Mouse (Mus musculus) heart, embryonic 12.5 days (tissue): ENCODE measurements around the gene Tmc5. TPM values are rescaled to one million over a fixed set of nuclear protein-coding genes. Genes with fewer than 3 reads are reported as not detected.

Experiments used
- ATAC-seq: fragments of 200-750 bp; cut with Nextera tagmentation; 2 replicates; pipeline ENCODE4 v1.8.0; 2017; ENCODE audit warnings: moderate TSS enrichment, moderate library complexity; ENCODE audit not compliant: insufficient number of reproducible peaks, low FRiP score
- H3K27ac ChIP-seq: fragments of 300-500 bp; sonication (generic); 2 replicates; pipeline ENCODE4 v1.5.1; 2016; ENCODE audit warnings: mild to moderate bottlenecking, moderate library complexity; ENCODE audit not compliant: poor library complexity, severe bottlenecking
- H3K27me3 ChIP-seq: fragments of 300-500 bp; sonication (generic); replicated peaks from 2 replicates; pipeline ENCODE4 v1.6.1; 2016; ENCODE audit warnings: mild to moderate bottlenecking, moderate library complexity
- H3K36me3 ChIP-seq: fragments of 300-500 bp; sonication (generic); 2 replicates; pipeline ENCODE4 v1.6.1; 2016; ENCODE audit warnings: mild to moderate bottlenecking, moderate library complexity
- H3K4me1 ChIP-seq: fragments of 300-500 bp; sonication (generic); replicated peaks from 2 replicates; pipeline ENCODE4 v1.6.1; 2016; ENCODE audit warnings: mild to moderate bottlenecking
- H3K4me2 ChIP-seq: fragments of 300-500 bp; sonication (generic); 2 replicates; pipeline ENCODE4 v1.6.1; 2016; ENCODE audit warnings: mild to moderate bottlenecking, moderate library complexity
- H3K4me3 ChIP-seq: fragments of 300-500 bp; sonication (generic); 2 replicates; pipeline ENCODE4 v1.5.1; 2016; ENCODE audit warnings: mild to moderate bottlenecking
- H3K9ac ChIP-seq: fragments of 300-500 bp; sonication (generic); 2 replicates; pipeline ENCODE4 v1.6.1; 2016; ENCODE audit warnings: mild to moderate bottlenecking, moderate library complexity
- H3K9me3 ChIP-seq: fragments of 300-500 bp; sonication (generic); replicated peaks from 2 replicates; pipeline ENCODE4 v1.6.1; 2016; ENCODE audit warnings: mild to moderate bottlenecking, moderate library complexity
- WGBS: fragments of 180-500 bp; shearing (Covaris S2); methylation state at CpG from one replicate; pipeline ENCODE4 v1.1.7; 2016; 5-methylcytosine and 5-hydroxymethylcytosine counted together
- polyA plus RNA-seq: library from polyadenylated mRNA; unstranded; fragments of >200 nt; fragmentation: Nextera tagmentation; extraction: Ambion mirVana; gene quantifications from 2 replicates; pipeline ENCODE4 v1.2.1, GENCODE M21; 2016

Gene Tmc5
- polyA plus RNA-seq, 1 experiment from 2014 or later, result 0.22 TPM

- H3K27ac ChIP-seq, result no peak overlapping the region
- H3K4me1 ChIP-seq, result no peaks in the 10 kb centered on the region
- no peak overlapping the region for H3K4me2 ChIP-seq
- ATAC-seq, result no peak
- no peak overlapping the region for H3K9ac ChIP-seq
- no peaks in the 10 kb centered on the region for H3K36me3 ChIP-seq
- WGBS, result 81% methylated on average over 1 of the region's 1 CpGs
- peaks cover 6% of the 10 kb centered on the region; the same call in 1 of the 2 replicates for H3K9me3 ChIP-seq
- H3K4me3 ChIP-seq, result no peak overlapping the region
- H3K27me3 ChIP-seq, result peaks cover 19% of the 10 kb centered on the region
Observed at GRCm38 (mm10) chr7:118646237-118646636, 49.1 kb downstream of the Tmc5 start.

- no peaks in the 10 kb centered on the region for H3K36me3 ChIP-seq
- H3K27ac ChIP-seq, result no peak overlapping the region
- no peak overlapping the region for H3K4me3 ChIP-seq
- no peaks in the 10 kb centered on the region for H3K9me3 ChIP-seq
- H3K4me1 ChIP-seq, result no peaks in the 10 kb centered on the region
- WGBS, result 74% methylated on average over 7 of the region's 7 CpGs
- H3K4me2 ChIP-seq, result no peak overlapping the region
- no peak for ATAC-seq
- no peak overlapping the region for H3K9ac ChIP-seq
- peaks cover 25% of the 10 kb centered on the region for H3K27me3 ChIP-seq
Observed at GRCm38 (mm10) chr7:118649328-118649727, 52.2 kb downstream of the Tmc5 start.

DNA sequence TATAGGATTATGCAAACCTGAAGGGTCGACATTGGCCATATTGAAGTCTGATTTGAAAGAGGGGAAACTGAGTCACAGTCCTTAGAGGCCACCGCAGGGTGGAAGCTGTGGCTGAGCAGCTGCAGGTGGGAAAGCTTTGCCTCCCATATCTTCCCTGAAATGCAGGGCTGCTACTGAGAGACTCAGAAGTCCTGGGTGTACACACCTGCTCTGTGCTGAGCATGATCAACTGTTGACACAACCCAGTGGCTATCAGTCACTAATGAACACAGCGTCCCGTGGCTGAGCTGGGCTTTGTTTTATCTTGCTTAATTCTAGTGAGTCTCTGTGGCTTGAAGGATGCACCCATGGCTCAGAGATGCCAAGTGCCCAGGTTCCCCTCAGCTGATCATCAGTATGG, 53.0 kb downstream of the Tmc5 start:
- Histone ChIP-seq H3K4me3 (no peak overlapping the region), H3K9ac (no peak overlapping the region), H3K27ac (no peak overlapping the region), H3K27me3 (peaks cover 27% of the 10 kb centered on the region), H3K4me2 (no peak overlapping the region), H3K4me1 (no peaks in the 10 kb centered on the region), H3K9me3 (no peaks in the 10 kb centered on the region), H3K36me3 (no peaks in the 10 kb centered on the region)
- WGBS, result 70% methylated on average over 4 of the region's 4 CpGs
- ATAC-seq, result no peak

DNA sequence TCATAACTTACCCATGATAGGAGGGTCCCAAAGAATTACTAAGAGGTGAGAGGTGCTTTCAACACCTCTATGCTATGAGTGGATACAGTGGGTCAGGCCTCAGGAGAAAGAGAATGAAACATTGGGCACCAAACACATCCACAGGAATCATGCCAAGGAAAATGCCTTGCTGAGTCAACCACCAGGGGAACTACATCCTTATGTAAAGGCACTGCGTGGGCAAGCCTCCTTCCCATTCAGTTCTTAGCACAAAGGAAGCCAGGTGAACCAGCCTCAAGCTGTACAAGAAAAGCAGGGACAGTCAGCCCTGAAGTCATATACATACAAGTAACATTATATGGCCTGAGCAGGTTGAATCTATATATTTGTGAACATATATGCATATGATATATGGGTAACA, 53.8 kb downstream of the Tmc5 start:
- WGBS, result 80% methylated on average over 1 of the region's 1 CpGs
- Histone ChIP-seq H3K36me3 (no peaks in the 10 kb centered on the region), H3K9me3 (no peaks in the 10 kb centered on the region), H3K4me2 (no peak overlapping the region), H3K9ac (no peak overlapping the region), H3K27ac (no peak overlapping the region), H3K4me1 (no peaks in the 10 kb centered on the region), H3K27me3 (peaks cover 27% of the 10 kb centered on the region), H3K4me3 (no peak overlapping the region)
- no peak for ATAC-seq

DNA sequence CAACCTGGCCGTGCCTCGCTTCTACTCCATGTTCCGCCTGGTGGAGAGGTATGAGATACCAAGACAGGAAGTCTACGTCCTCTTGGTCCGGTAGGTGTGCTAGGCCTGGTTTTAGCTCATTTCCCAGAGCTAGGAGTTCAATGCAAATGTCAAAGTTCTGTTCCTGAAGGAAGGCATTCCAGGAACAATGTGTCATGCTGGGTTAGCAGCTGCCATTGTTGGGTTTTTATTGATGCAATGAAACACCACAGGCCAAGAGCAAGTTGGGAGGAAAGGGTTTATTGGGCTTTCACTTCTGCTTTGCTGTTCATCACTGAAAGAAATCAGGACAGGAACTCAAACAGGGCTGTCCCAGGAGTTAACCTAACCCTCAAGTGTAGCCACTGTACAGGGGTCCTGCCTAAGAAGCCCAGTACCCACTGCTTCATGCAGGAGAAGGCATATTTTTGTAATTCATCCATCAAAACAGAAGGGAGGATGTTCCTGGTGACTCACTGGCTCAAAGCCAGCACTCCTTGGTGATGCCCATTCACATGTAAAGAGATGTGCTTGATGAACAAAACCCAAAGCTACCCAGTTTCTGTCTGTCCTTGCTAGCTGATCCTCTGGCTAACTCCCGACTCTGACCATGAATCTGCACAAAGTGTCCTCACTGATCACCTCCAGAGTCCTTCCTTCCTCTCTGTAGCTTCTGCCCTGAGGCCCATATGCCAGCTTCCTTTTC, 55.6 kb downstream of the Tmc5 start:
- peaks cover 24% of the 10 kb centered on the region for H3K27me3 ChIP-seq

GRCm38 (mm10) chr7:118656730-118657129, 59.6 kb downstream of the Tmc5 start:
- 42% methylated on average over 6 of the region's 6 CpGs for WGBS
- H3K9me3 ChIP-seq, result no peaks in the 10 kb centered on the region
- no peaks in the 10 kb centered on the region for H3K4me1 ChIP-seq

More for the DNA sequence above, 55.6 kb downstream of the Tmc5 start:
- no peak overlapping the region for H3K4me3 ChIP-seq
- H3K4me2 ChIP-seq, result no peak overlapping the region
- H3K36me3 ChIP-seq, result no peaks in the 10 kb centered on the region
- H3K9me3 ChIP-seq, result no peaks in the 10 kb centered on the region
- no peak overlapping the region for H3K27ac ChIP-seq
- no peaks in the 10 kb centered on the region for H3K4me1 ChIP-seq
- 85% methylated on average over 6 of the region's 6 CpGs for WGBS
- no peak overlapping the region for H3K9ac ChIP-seq
- no peak for ATAC-seq

DNA sequence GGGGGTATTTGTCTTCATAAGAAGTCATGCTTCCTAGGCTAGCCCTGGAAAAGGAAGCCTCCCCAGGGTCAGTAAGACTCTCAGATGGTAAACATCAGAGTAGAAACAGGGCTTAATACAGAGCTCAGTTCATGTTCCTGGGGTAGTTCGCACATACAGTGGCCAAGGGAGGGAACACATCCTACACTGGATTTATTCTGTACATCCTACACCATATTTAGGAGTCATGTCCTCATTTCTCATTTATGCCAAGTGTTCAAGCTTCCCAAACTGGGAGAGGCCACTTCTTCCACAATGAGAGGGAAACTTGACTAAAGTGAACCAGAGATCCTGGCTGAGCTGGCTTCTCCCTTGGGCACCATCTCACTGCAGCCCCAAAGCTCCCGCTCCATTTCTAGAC, 70.7 kb downstream of the Tmc5 start:
- Histone ChIP-seq H3K36me3 (no peaks in the 10 kb centered on the region), H3K9me3 (peaks cover 7% of the 10 kb centered on the region), H3K4me3 (no peak overlapping the region), H3K9ac (no peak overlapping the region), H3K27ac (no peak overlapping the region), H3K4me1 (no peaks in the 10 kb centered on the region), H3K27me3 (peaks cover 65% of the 10 kb centered on the region), H3K4me2 (no peak overlapping the region)
- ATAC-seq, result no peak
- 84% methylated on average over 2 of the region's 2 CpGs for WGBS

More at GRCm38 (mm10) chr7:118656730-118657129, 59.6 kb downstream of the Tmc5 start:
- H3K27ac ChIP-seq, result no peak overlapping the region
- H3K4me2 ChIP-seq, result no peak overlapping the region
- H3K4me3 ChIP-seq, result no peak overlapping the region
- H3K27me3 ChIP-seq, result peaks cover 34% of the 10 kb centered on the region
- no peak overlapping the region for H3K9ac ChIP-seq
- ATAC-seq, result no peak
- no peaks in the 10 kb centered on the region for H3K36me3 ChIP-seq

- H3K27ac ChIP-seq, result no peak overlapping the region
- ATAC-seq, result no peak
- H3K27me3 ChIP-seq, result peaks cover 86% of the 10 kb centered on the region
- no peaks in the 10 kb centered on the region for H3K4me1 ChIP-seq
- 29% methylated on average over 4 of the region's 4 CpGs for WGBS
- no peak overlapping the region for H3K4me3 ChIP-seq
- H3K36me3 ChIP-seq, result no peaks in the 10 kb centered on the region
- peaks cover 2% of the 10 kb centered on the region for H3K9me3 ChIP-seq
- H3K9ac ChIP-seq, result no peak overlapping the region
- H3K4me2 ChIP-seq, result no peak overlapping the region
Observed at GRCm38 (mm10) chr7:118670142-118670541, 73.0 kb downstream of the Tmc5 start.

- no peak for ATAC-seq
- Histone ChIP-seq H3K27ac (no peak overlapping the region), H3K36me3 (no peaks in the 10 kb centered on the region), H3K9ac (no peak overlapping the region), H3K4me3 (no peak overlapping the region), H3K4me2 (no peak overlapping the region), H3K27me3 (peaks cover 67% of the 10 kb centered on the region), H3K9me3 (peaks cover 6% of the 10 kb centered on the region), H3K4me1 (peaks cover 6% of the 10 kb centered on the region)
- WGBS, result 32% methylated on average over 4 of the region's 4 CpGs
Observed at GRCm38 (mm10) chr7:118676826-118677225, 79.7 kb downstream of the Tmc5 start.

GRCm38 (mm10) chr7:118688199-118688598, 91.1 kb downstream of the Tmc5 start:
- WGBS, result 25% methylated on average over 5 of the region's 5 CpGs
- H3K27me3 ChIP-seq, result peaks cover 35% of the 10 kb centered on the region
- no peak overlapping the region for H3K4me3 ChIP-seq
- no peak for ATAC-seq
- H3K27ac ChIP-seq, result no peak overlapping the region
- peaks cover 53% of the 10 kb centered on the region for H3K36me3 ChIP-seq
- H3K4me2 ChIP-seq, result no peak overlapping the region
- H3K9ac ChIP-seq, result no peak overlapping the region
- H3K4me1 ChIP-seq, result no peaks in the 10 kb centered on the region
- no peaks in the 10 kb centered on the region for H3K9me3 ChIP-seq

- 80% methylated on average over 7 of the region's 7 CpGs for WGBS
- H3K9me3 ChIP-seq, result no peaks in the 10 kb centered on the region
- no peak overlapping the region for H3K9ac ChIP-seq
- H3K4me1 ChIP-seq, result no peaks in the 10 kb centered on the region
- H3K4me3 ChIP-seq, result no peak overlapping the region
- H3K27me3 ChIP-seq, result peaks cover 29% of the 10 kb centered on the region
- no peak for ATAC-seq
- peaks cover 57% of the 10 kb centered on the region for H3K36me3 ChIP-seq
- no peak overlapping the region for H3K27ac ChIP-seq
- no peak overlapping the region for H3K4me2 ChIP-seq
Observed at GRCm38 (mm10) chr7:118689088-118689487, 92.0 kb downstream of the Tmc5 start.

DNA sequence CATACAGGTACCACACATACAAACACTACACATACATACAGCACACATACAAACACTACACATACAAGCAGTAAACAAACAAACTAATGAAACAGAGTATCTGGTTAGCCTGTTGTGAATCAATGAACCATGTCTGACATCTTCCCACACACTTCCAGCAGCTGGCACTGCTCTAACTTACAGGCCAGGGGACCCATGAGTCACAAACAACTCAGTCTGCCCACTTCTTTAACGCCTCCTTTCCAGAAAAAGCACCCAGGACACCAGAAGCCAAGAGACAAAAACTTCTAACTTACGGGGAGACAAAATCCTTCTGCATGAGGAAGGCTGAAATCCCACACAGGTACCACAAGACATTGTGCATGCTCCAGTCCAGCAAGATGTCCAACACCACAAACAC, 94.2 kb downstream of the Tmc5 start:
- Histone ChIP-seq H3K9ac (no peak overlapping the region), H3K27ac (no peak overlapping the region), H3K4me3 (no peak overlapping the region), H3K36me3 (peaks cover 75% of the 10 kb centered on the region), H3K27me3 (0 out of 2 replicates have a peak, but pooled peaks cover 9% of the 10 kb centered on the region), H3K4me2 (no peak overlapping the region), H3K4me1 (no peaks in the 10 kb centered on the region), H3K9me3 (no peaks in the 10 kb centered on the region)
- ATAC-seq, result no peak
- WGBS, result 90% methylated on average over 2 of the region's 2 CpGs
